Mouse (Mus musculus) brown adipose tissue, adult 24 weeks (tissue): ENCODE data around the gene Saysd1. TPM values are rescaled to one million over a fixed set of nuclear protein-coding genes. Genes with fewer than 3 reads are reported as not detected.

Source experiments
- H3K27ac ChIP-seq: fragments of 200-500 bp; replicated peaks from 2 replicates; pipeline ENCODE4 v1.5.1; 2012; ENCODE audit warnings: low read depth, mild to moderate bottlenecking, low read length
- H3K4me1 ChIP-seq: fragments of 200-500 bp; 2 replicates; pipeline ENCODE4 v1.6.1; 2012; ENCODE audit warnings: low read length, mixed read lengths; ENCODE audit not compliant: control insufficient read depth, insufficient read depth, insufficient read length
- H3K4me3 ChIP-seq: fragments of 200-500 bp; 2 replicates; pipeline ENCODE4 v1.5.1; 2012; ENCODE audit warnings: low read depth, mild to moderate bottlenecking, low read length, moderate library complexity; ENCODE audit not compliant: insufficient read depth
- polyA plus RNA-seq: library from polyadenylated mRNA; stranded (reverse); fragments of >200 nt; gene quantifications from 2 replicates; pipeline ENCODE4 v1.2.4, GENCODE M21; 2012; ENCODE audit not compliant: missing spikeins, insufficient read depth, insufficient read length

Saysd1 gene
- polyA plus RNA-seq, 1 experiment = 3.7 TPM

DNA sequence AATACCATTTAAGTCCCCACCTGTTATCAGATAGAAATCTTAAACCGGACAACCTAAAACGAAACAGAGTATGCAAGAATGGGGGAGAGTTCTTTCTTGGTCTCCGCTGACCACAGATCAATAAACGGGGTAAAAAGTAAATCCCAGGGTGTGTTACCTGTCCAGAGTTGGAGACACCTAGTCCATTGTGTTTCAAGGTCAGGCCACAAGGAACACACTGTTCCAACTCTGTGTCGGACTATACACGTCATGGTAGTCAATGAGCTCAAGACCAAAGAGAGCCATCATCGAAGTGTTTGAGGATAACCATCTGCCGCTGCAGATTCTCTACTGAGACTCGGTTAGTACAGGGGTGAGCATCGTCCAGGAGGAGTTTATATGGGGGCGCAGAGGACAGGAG lies 10.2 kb upstream of the Saysd1 start:
- Histone ChIP-seq H3K27ac (no peak overlapping the region), H3K4me1 (no peaks in the 10 kb centered on the region)

DNA sequence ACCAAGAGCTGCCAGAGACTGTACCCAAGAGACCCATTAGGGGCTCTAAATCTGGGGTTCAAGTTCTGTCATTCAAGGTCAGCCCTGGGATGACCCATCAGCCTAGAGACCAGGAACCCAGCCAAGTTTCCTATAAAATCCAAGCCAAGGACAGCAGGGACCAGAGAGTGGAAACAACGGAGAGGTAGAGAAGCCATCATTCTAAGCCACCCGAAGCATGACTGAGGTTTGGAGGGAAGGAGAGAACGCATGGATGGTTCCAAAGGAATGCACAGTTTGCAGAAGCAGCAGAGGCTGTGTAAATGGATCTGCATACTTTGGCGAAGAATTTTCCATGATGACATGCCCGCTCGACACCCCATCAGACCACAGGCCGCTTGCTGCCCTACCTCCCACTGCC lies 9.5 kb upstream of the Saysd1 start:
- Histone ChIP-seq H3K4me3 (no peak overlapping the region), H3K4me1 (no peaks in the 10 kb centered on the region), H3K27ac (no peak overlapping the region)

More for the DNA sequence above, 10.2 kb upstream of the Saysd1 start:
- H3K4me3 ChIP-seq = no peak overlapping the region

DNA sequence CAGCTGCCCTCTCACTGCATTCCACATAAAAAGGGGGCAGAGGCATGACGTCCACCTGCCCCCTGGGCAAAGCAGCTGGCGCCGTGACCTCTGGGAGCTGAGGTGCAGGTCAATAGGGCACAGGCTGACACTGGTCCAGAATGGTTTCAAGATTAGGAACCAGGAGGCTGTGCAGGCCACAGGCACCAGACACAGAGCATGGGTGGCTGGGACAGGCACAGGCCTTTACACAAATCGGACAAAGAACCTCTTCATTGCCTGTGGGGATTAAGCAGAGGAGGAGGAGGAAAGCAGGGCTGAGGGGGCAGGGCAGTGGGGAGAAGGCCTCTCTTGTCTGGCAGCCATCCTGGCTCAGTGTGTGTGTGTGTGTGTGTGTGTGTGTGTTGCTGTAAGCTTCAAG lies 5.8 kb upstream of the Saysd1 start:
- Histone ChIP-seq H3K27ac (no peak overlapping the region), H3K4me1 (no peaks in the 10 kb centered on the region)

DNA sequence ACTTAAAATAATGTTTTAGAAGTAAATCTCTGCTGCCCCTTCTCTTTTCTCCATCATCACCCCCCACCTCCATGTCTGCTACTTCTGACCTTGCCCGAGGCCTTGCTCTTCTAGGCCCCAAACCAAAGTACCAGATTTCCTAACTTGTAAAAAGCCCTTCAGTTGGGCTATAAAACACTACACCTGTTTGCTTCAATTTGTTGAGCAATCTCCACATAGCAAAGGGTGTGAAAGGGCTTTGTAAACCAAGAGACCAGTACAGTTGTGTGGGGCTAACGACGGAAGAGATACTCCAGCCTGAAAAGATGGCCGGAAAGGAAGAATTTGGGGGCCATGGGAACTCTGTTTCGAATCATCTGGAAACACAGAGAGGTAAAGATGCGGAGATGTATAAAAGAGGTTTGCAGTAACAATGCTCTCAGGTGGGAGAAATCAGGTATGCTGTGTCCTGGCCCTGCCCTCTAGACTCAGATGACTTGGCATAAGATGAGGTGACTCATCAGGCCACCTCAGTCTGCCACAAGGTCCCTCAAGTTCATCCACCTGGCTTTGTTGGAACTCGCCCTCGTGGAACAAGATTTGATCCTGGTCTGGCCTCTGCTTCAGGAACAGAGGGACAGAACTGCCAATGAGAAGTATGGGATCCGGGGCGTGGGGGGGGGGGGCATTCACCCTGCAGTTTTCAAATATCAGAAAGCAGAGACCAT lies 3.2 kb downstream of the Saysd1 start:
- H3K4me3 ChIP-seq = no peak overlapping the region
- no peaks in the 10 kb centered on the region for H3K4me1 ChIP-seq
- H3K27ac ChIP-seq = no peak overlapping the region

More for the DNA sequence above, 5.8 kb upstream of the Saysd1 start:
- no peak overlapping the region for H3K4me3 ChIP-seq

DNA sequence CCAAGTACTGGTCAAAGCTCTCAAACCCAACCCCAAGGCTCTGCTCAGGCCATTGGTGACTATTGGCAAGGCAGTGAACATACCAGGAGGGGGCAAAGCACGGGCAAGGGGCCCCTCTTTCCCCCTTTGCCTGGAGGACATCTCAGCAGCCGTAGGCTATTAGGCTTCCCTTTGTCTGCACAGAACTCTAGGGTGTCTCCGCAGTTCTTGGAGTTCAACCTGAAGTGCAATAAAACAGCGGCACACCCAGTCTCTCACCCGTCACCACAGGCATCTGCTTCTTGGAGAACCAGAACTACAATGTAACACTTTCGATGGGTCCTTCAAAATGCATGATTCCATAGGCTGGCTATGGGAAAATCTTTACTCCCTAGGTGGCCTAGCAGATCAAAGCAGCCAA lies 10.2 kb downstream of the Saysd1 start:
- Histone ChIP-seq H3K4me1 (no peaks in the 10 kb centered on the region), H3K27ac (no peak overlapping the region), H3K4me3 (no peak overlapping the region)

DNA sequence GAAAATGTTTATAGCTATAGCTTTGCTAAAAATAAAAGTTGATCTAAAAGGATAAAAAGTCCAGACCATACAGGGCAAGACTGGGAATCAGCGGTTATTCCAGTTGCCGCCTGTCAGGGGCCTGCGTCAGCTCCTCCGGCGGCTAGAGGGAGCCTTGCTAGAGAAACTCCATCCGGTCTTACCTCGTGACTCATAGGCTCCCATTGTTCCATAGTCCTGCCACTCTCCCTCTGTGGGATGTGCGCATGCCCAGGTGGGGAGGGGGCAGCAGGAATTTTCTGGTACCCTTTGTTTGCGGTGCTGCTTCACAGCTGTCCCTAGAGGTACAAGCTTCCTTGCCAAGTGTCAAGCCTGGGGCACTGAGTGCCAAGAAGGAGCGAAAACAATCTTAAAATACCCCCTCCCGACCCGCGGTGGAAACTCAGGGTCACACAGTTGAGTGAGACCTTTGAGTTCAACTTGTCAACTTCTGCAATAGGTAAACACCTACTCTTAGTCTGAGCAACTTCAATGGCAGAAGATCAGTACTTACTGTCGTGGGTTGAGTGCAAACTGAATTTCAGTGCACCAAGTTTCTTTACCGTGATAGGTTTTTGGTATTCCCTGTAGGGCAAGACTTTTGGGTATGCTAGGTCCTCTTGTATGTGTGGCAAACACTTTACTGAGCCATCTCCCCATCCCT lies 10.8 kb downstream of the Saysd1 start:
- H3K4me3 ChIP-seq = peak overlapping the region; percentile 22; the same call in 1 of the 2 replicates

DNA sequence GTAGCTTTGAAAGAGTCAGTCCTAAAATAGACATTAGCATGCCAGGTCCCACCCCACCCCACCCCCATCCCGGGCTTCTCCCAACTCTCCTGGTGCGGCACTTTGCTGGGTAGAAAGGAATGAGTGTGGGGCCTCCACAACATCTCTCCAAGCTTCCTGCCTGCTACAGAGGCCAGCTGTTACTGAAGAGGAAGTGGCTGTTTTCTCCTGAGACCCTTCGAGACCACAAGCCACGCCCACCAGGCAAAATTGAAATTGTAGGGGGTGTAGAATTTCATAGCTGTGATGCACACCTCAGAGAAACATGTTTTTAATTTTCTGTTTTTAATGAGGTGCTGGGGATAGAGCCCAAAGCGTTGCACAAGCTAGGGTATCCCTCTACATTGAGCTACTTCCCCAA lies 17.5 kb downstream of the Saysd1 start:
- peaks cover 7% of the 10 kb centered on the region; the same call in 1 of the 2 replicates for H3K4me1 ChIP-seq
- no peak overlapping the region for H3K27ac ChIP-seq
- no peak overlapping the region for H3K4me3 ChIP-seq

More for the DNA sequence above, 10.8 kb downstream of the Saysd1 start:
- no peaks in the 10 kb centered on the region for H3K4me1 ChIP-seq
- H3K27ac ChIP-seq = no peak overlapping the region

DNA sequence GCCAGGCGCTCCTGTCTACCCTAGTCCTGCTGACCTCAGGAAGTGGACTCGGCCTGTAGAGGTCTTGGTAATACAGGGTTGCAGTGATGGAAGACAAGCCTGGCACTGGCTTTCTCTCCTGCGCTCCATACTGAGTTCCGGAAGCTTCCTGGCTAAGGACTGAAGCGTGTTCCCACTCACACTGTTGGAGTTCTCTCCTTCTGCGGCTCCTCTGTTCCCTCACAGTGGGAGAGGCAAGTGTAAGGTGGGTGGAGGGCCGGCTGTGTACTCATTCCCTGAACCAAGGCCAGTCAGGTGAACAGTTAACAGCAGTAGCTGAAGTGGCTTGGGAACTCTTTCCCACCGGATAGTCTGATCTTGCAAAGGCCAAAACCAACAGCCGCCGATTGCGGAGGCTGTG lies 18.3 kb downstream of the Saysd1 start:
- Histone ChIP-seq H3K4me1 (peaks cover 7% of the 10 kb centered on the region; the same call in 1 of the 2 replicates), H3K27ac (no peak overlapping the region), H3K4me3 (no peak overlapping the region)

DNA sequence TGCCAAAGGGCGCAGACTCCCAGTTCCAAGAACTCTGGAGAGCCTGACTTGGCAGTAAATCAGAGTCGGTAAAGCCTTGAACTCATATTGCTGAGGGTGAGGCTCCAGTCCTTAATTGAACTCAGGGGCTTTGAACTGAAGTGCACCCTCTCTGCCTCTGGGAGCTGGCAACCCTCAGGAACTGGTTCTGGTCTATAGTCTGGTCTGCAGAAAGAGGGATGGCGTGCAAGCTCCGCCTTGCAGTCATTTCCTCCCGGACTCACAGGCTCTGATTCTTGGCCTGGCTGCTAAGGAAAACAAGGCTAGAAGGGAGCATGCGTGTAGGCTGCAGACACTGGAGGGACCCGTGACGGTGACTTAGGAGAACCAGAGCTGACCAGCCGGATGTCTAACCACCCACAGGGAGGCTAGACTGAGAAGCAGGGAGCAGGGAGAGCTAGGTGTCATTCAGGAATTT lies 22.2 kb downstream of the Saysd1 start:
- Histone ChIP-seq H3K27ac (no peak overlapping the region), H3K4me3 (no peak overlapping the region), H3K4me1 (peaks cover 7% of the 10 kb centered on the region; the same call in 1 of the 2 replicates)

DNA sequence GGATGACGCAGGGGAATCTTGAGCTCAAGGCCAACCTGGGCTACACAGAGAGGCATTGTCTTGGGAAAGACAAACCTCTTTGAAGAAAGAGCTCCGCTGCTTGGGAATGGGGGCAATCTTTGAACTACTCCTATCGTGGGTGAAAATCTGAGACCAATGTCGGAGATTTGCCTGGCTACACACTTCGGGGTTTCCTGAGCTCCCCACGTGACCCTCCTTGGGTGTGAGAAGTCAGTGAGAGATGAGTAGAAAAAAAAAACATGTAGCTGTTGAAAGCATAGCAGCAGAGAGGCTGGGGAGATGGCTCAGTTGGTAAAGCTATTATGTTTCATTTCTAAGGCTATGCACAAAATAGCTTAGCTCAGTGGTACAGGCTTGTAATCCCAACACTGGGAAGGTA lies 23.4 kb downstream of the Saysd1 start:
- Histone ChIP-seq H3K4me1 (peaks cover 7% of the 10 kb centered on the region; the same call in 1 of the 2 replicates), H3K27ac (no peak overlapping the region), H3K4me3 (no peak overlapping the region)

DNA sequence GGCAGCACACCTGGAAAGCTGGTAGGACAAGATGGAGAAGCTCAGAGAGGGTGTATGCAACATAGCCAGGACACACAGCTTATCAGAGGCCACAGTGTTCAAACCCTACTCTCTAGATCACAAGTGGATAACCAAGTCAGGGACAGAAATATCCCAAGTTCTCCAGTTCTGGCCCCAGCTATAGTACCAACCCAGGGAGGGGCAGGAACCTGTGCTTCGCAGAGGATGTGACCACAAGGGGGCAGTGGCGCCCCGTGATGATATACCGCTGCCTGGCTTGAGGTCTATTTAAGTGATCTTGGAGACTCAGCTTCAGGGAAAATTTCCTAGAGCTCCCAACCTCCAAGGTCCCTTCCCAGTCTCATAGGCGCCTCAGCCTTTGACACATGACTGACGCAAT lies 24.4 kb downstream of the Saysd1 start:
- Histone ChIP-seq H3K4me3 (no peak overlapping the region), H3K4me1 (peaks cover 7% of the 10 kb centered on the region; the same call in 1 of the 2 replicates), H3K27ac (no peak overlapping the region)

DNA sequence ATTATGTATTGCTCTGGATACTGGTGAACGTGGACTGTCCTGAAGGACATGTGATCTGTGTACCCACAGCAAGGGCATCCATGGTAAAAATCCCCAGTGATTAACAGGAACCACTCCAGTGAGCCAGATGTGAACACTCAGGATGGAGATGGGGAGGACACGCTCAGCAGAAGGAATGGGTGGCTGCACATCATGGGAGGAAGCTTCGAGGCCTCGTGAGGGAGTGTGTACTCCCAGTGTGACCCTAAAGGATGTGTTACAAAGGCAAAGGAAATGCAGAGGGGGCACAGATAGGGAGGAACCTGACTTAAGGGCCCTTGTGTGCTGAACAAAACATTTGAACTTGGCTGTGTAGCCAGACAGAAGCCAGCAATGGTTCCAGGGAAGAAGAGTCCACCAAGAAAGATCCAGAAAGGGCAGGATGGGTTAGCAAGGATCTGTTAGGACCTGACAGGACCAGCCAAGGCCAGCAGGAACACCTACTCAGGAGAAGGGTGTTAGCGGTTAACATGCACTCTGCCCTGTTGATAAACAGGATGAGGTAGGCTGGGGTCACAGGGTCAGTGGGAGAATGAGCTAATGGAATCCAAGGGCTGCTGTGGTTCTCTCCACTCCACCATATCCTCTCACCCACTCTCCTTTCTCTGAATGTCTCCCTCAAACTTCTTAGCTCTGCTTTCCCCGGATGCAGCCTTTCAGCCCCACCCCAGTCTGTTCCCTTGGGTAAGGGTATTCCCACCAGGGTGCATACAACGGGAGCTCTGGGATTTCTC lies 25.0 kb downstream of the Saysd1 start:
- Histone ChIP-seq H3K27ac (no peak overlapping the region), H3K4me1 (peaks cover 7% of the 10 kb centered on the region; the same call in 1 of the 2 replicates), H3K4me3 (no peak overlapping the region)

DNA sequence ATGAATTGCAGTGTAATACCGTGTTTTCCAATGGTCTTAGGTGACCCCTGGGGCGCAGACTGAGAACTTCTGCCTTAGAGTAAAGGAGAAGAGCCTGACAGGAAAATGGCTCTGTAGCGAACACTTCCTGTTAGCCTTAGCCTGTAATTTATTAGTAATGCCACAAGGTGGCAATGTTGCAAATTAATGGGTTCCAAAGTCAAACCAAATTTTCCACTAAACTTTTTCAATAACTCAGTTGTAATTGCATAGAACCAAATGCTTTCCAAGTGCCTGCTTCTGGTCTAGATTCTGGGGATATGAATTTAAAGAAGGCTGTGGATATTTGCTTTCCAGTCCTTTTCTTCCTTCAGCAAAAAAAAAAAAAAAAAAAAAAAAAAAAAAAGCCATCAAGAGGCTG lies 26.1 kb downstream of the Saysd1 start:
- peaks cover 6% of the 10 kb centered on the region; the same call in 1 of the 2 replicates for H3K4me1 ChIP-seq
- H3K4me3 ChIP-seq = no peak overlapping the region
- H3K27ac ChIP-seq = no peak overlapping the region

DNA sequence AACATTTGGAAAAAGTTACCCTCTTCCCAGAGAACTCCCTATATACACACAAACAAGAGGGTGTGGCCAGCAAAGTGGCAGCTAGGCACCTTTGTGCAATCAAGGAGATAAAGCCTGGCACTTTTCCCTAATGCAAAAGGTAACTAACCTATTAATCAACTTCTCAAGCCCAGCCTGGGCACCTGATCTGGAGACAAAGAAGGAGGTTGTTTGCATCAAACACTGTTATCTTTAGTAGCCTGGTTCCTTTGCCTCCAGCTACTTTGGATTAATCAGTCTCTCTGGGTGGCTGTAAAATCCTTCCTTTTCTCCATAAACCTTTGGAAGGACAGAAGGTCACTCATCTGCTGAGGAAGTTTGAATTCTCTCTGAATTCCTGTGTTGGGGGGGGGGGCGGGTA lies 27.4 kb downstream of the Saysd1 start:
- Histone ChIP-seq H3K27ac (no peak overlapping the region), H3K4me3 (no peak overlapping the region), H3K4me1 (peaks cover 4% of the 10 kb centered on the region; the same call in 1 of the 2 replicates)

DNA sequence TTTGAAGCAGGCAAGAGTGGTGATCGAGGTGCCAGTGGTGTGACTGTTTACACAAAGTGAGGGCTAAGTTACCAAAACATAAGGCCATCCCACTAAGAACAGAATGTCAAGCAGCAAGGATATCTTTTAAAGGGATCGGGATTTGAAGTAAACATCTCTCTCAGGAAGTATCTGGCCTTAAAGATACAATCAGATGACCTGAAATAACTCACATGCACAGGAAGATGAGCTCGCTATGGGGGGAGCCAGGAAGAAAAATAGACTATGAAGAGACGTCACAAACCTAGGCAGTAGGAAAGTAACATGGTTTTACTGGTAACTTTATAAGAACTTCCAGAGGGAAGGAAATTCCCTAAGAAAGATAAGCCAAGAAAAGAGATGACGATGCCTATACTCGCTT lies 32.1 kb downstream of the Saysd1 start:
- Histone ChIP-seq H3K4me1 (peaks cover 10% of the 10 kb centered on the region; the same call in 1 of the 2 replicates), H3K4me3 (no peak overlapping the region), H3K27ac (peak overlapping the region; percentile 72)
